Mouse (Mus musculus) thymus, adult 2 months (tissue): ENCODE data around the gene Etfdh.

ENCODE experiments used
- CTCF ChIP-seq: fragments of 200-500 bp; IDR thresholded peaks from 2 replicates; pipeline ENCODE4 v1.5.1; 2012; ENCODE audit warnings: mild to moderate bottlenecking, control low read depth, low read length, moderate library complexity, borderline replicate concordance; ENCODE audit not compliant: control insufficient read depth, poor library complexity, insufficient read depth; ENCODE audit errors: extremely low read depth
- POLR2A ChIP-seq: fragments of 200-500 bp; IDR thresholded peaks from 2 replicates; pipeline ENCODE4 v1.6.1; 2012; ENCODE audit warnings: mild to moderate bottlenecking, low read length, control low read depth, moderate library complexity; ENCODE audit not compliant: control insufficient read depth, poor library complexity, insufficient read depth; ENCODE audit errors: extremely low read depth

DNA sequence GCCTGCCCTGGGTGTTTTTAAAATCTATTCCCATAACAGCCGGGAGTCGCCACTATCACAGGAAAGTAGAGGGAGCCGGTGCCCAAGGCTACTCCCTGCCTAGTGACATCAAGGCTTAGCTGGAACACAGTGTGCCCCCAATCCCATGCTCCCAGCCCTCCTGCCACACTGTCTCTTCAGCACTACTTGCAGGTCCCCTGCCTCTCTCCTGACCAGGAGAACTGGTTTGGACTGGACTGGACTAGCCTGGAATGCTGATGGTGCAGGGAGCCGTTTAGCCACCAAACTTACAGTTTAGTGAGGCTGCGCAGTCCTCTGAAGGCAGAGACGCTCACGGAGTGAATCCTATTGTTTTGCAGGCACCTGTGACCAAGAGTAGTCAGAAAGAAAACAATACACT is 41.3 kb upstream of the Etfdh start:
- TF ChIP-seq CTCF (no peak), POLR2A (no peak)
